Mouse (Mus musculus) liver, embryonic 16.5 days (tissue): ENCODE data around the gene Stat4. TPM values are rescaled to one million over a fixed set of nuclear protein-coding genes. Genes with fewer than 3 reads are reported as not detected.

Experiments
- ATAC-seq: fragments of 200-750 bp; cut with Nextera tagmentation; 2 replicates; pipeline ENCODE4 v1.8.0; 2017; ENCODE audit warnings: low read depth, mild to moderate bottlenecking, moderate number of reproducible peaks, moderate library complexity
- H3K27ac ChIP-seq: fragments of 300-500 bp; sonication (generic); 2 replicates; pipeline ENCODE4 v1.5.1; 2014; ENCODE audit warnings: mild to moderate bottlenecking, low read length
- H3K27me3 ChIP-seq: fragments of 300-500 bp; sonication (generic); 2 replicates; pipeline ENCODE4 v1.6.1; 2014; ENCODE audit warnings: low read depth, low read length, mixed read lengths; ENCODE audit not compliant: control insufficient read depth, insufficient read depth
- H3K36me3 ChIP-seq: fragments of 300-500 bp; sonication (generic); 2 replicates; pipeline ENCODE4 v1.6.1; 2014; ENCODE audit warnings: mild to moderate bottlenecking; ENCODE audit not compliant: control insufficient read depth, insufficient read depth
- H3K4me1 ChIP-seq: fragments of 300-500 bp; sonication (generic); 2 replicates; pipeline ENCODE4 v1.6.1; 2014; ENCODE audit warnings: low read depth, low read length, mixed read lengths; ENCODE audit not compliant: control insufficient read depth
- H3K4me2 ChIP-seq: fragments of 300-500 bp; sonication (generic); 2 replicates; pipeline ENCODE4 v1.6.1; 2014; ENCODE audit warnings: low read depth, low read length, mixed read lengths
- H3K4me3 ChIP-seq: fragments of 300-500 bp; sonication (generic); 2 replicates; pipeline ENCODE4 v1.5.1; 2014; ENCODE audit warnings: low read depth, mild to moderate bottlenecking, low read length
- H3K9ac ChIP-seq: fragments of 300-500 bp; sonication (generic); 2 replicates; pipeline ENCODE4 v1.6.1; 2014; ENCODE audit warnings: low read depth, low read length
- H3K9me3 ChIP-seq: fragments of 300-500 bp; sonication (generic); replicated peaks from 2 replicates; pipeline ENCODE4 v1.6.1; 2016; ENCODE audit warnings: low read length; ENCODE audit not compliant: control insufficient read depth
- WGBS: fragments of 180-500 bp; shearing (Covaris S2); extraction: QIAGEN DNeasy Blood & Tissue Kit; methylation state at CpG from one replicate; pipeline ENCODE4 v1.1.7; 2014; ENCODE audit not compliant: insufficient replicate concordance; 5-methylcytosine and 5-hydroxymethylcytosine counted together
- polyA plus RNA-seq: library from polyadenylated mRNA; unstranded; fragments of >200 nt; fragmentation: Nextera tagmentation; extraction: Ambion mirVana; gene quantifications from 2 replicates; pipeline ENCODE4 v1.2.1, GENCODE M21; 2015

The Stat4 gene
- polyA plus RNA-seq, 1 experiment from 2014 or later = 1.6 TPM

GRCm38 (mm10) chr1:52148696-52149095, 161.7 kb downstream of the Stat4 start:
- H3K27me3 ChIP-seq = no peaks in the 10 kb centered on the region
- H3K9ac ChIP-seq = no peak overlapping the region
- H3K27ac ChIP-seq = no peak overlapping the region
- no peak overlapping the region for H3K4me2 ChIP-seq
- H3K9me3 ChIP-seq = no peaks in the 10 kb centered on the region
- ATAC-seq = no peak
- H3K36me3 ChIP-seq = peaks cover 10% of the 10 kb centered on the region
- peaks cover 13% of the 10 kb centered on the region for H3K4me1 ChIP-seq
- H3K4me3 ChIP-seq = no peak overlapping the region
- WGBS = 76% methylated on average over 7 of the region's 7 CpGs

GRCm38 (mm10) chr1:52149934-52150346, 163.0 kb downstream of the Stat4 start:
- Histone ChIP-seq H3K36me3 (peaks cover 12% of the 10 kb centered on the region), H3K27me3 (no peaks in the 10 kb centered on the region), H3K9me3 (no peaks in the 10 kb centered on the region), H3K4me2 (no peak overlapping the region), H3K4me3 (no peak overlapping the region), H3K4me1 (peaks cover 13% of the 10 kb centered on the region), H3K27ac (no peak overlapping the region), H3K9ac (no peak overlapping the region)
- peak; percentile 72 for ATAC-seq
- WGBS = 25% methylated on average over 9 of the region's 9 CpGs

GRCm38 (mm10) chr1:52150676-52151075, 163.7 kb downstream of the Stat4 start:
- no peak overlapping the region for H3K4me3 ChIP-seq
- no peaks in the 10 kb centered on the region for H3K27me3 ChIP-seq
- H3K9me3 ChIP-seq = no peaks in the 10 kb centered on the region
- no peak overlapping the region for H3K4me2 ChIP-seq
- H3K27ac ChIP-seq = no peak overlapping the region
- ATAC-seq = peak; percentile 68
- 9% methylated on average over 11 of the region's 11 CpGs for WGBS
- H3K36me3 ChIP-seq = peaks cover 10% of the 10 kb centered on the region
- peaks cover 13% of the 10 kb centered on the region for H3K4me1 ChIP-seq
- no peak overlapping the region for H3K9ac ChIP-seq

GRCm38 (mm10) chr1:52151166-52151565, 164.2 kb downstream of the Stat4 start:
- Histone ChIP-seq H3K4me2 (no peak overlapping the region), H3K36me3 (peaks cover 13% of the 10 kb centered on the region), H3K9me3 (no peaks in the 10 kb centered on the region), H3K4me3 (no peak overlapping the region), H3K9ac (no peak overlapping the region), H3K27me3 (no peaks in the 10 kb centered on the region), H3K4me1 (peaks cover 13% of the 10 kb centered on the region), H3K27ac (no peak overlapping the region)
- no peak for ATAC-seq
- 88% methylated on average over 5 of the region's 5 CpGs for WGBS

- Histone ChIP-seq H3K36me3 (peaks cover 18% of the 10 kb centered on the region), H3K9ac (no peak overlapping the region)
- WGBS = 78% methylated on average over 13 of the region's 13 CpGs
Measured at GRCm38 (mm10) chr1:52152369-52152768, 165.4 kb downstream of the Stat4 start.

GRCm38 (mm10) chr1:52152936-52153335, 166.0 kb downstream of the Stat4 start:
- H3K4me1 ChIP-seq = peaks cover 13% of the 10 kb centered on the region
- H3K36me3 ChIP-seq = peaks cover 22% of the 10 kb centered on the region
- H3K4me2 ChIP-seq = no peak overlapping the region
- no peaks in the 10 kb centered on the region for H3K27me3 ChIP-seq
- no peak overlapping the region for H3K27ac ChIP-seq
- H3K4me3 ChIP-seq = no peak overlapping the region
- no peak overlapping the region for H3K9ac ChIP-seq
- ATAC-seq = no peak
- WGBS = 71% methylated on average over 3 of the region's 3 CpGs
- H3K9me3 ChIP-seq = no peaks in the 10 kb centered on the region

More at GRCm38 (mm10) chr1:52152369-52152768, 165.4 kb downstream of the Stat4 start:
- H3K27me3 ChIP-seq = no peaks in the 10 kb centered on the region
- no peak overlapping the region for H3K27ac ChIP-seq
- no peaks in the 10 kb centered on the region for H3K9me3 ChIP-seq
- H3K4me2 ChIP-seq = no peak overlapping the region
- no peak overlapping the region for H3K4me3 ChIP-seq
- H3K4me1 ChIP-seq = peaks cover 13% of the 10 kb centered on the region
- peak; percentile 41; the same call in 1 of the 2 replicates for ATAC-seq

- Histone ChIP-seq H3K27me3 (no peaks in the 10 kb centered on the region), H3K27ac (no peak overlapping the region), H3K4me2 (no peak overlapping the region), H3K36me3 (peaks cover 25% of the 10 kb centered on the region), H3K4me3 (no peak overlapping the region), H3K9ac (no peak overlapping the region), H3K4me1 (peaks cover 10% of the 10 kb centered on the region), H3K9me3 (no peaks in the 10 kb centered on the region)
- ATAC-seq = no peak
- WGBS = 86% methylated on average over 8 of the region's 8 CpGs
Measured at GRCm38 (mm10) chr1:52154890-52155289, 167.9 kb downstream of the Stat4 start.

GRCm38 (mm10) chr1:52156351-52156750, 169.4 kb downstream of the Stat4 start:
- ATAC-seq = no peak
- Histone ChIP-seq H3K4me3 (no peak overlapping the region), H3K4me2 (no peak overlapping the region), H3K36me3 (peaks cover 23% of the 10 kb centered on the region), H3K4me1 (no peaks in the 10 kb centered on the region), H3K27me3 (no peaks in the 10 kb centered on the region), H3K9me3 (no peaks in the 10 kb centered on the region), H3K27ac (no peak overlapping the region), H3K9ac (no peak overlapping the region)
- 80% methylated on average over 10 of the region's 10 CpGs for WGBS
